Mouse (Mus musculus) gastrocnemius, postnatal 14 days (tissue): ENCODE results near the gene 4930442H23Rik. TPM values are rescaled to one million over a fixed set of nuclear protein-coding genes. Genes with fewer than 3 reads are reported as not detected.
"Not testable (repeated sequence)": the region's sequence is repeated elsewhere in the genome, so short reads cannot be mapped to it uniquely, and the experiment has no call there.

Experiments used
- DNase-seq: peaks from one replicate; pipeline ENCODE4 v3.0.0; 2021; ENCODE audit warnings: mixed read lengths
- intact Hi-C: fragments of 180-260 bp; cut with DNase I; formaldehyde crosslinking; loops from one replicate; pipeline ENCODE4 v1.15.1; 2025; ENCODE audit warnings: low total_unique reads
- total RNA-seq, 2 experiments: library from RNA; stranded (reverse); gene quantifications; 2 replicates each; pipeline ENCODE4 v1.2.3; 2021

Gene 4930442H23Rik
- total RNA-seq, 2 experiments from 2014 or later = not detected

DNA sequence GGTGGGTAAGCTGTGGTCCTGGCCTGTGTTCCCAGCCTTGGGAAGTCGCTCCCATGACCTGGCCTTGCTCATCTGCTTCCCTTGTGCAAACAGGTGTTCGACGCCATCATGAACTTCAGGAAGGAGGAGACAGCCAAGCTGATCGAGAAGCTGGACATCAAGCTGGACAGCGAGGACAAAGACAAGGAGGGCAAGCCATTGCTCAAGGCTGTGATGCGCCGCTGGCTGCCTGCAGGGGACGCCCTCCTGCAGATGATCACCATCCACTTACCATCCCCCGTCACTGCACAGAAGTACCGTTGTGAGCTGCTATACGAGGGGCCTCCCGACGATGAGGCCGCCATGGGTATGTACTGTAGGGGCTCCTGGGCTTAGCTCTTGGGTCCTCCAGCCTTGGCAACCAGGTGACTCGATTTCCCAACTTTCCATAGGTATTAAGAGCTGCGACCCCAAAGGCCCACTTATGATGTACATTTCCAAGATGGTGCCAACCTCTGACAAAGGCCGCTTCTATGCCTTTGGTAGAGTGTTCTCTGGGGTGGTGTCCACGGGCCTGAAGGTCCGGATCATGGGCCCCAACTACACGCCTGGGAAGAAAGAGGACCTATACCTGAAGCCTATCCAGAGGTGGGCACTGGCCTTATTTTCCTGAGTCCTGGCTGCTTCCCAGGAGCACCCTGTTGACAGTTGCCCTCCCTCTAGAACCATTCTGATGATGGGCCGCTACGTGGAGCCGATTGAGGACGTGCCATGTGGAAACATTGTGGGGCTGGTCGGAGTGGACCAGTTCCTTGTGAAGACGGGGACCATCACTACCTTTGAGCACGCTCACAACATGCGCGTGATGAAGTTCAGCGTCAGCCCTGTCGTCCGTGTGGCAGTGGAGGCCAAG lies 4.0 kb downstream of the 4930442H23Rik start:
- intact Hi-C loops = no loop called here
- no peak for DNase-seq

DNA sequence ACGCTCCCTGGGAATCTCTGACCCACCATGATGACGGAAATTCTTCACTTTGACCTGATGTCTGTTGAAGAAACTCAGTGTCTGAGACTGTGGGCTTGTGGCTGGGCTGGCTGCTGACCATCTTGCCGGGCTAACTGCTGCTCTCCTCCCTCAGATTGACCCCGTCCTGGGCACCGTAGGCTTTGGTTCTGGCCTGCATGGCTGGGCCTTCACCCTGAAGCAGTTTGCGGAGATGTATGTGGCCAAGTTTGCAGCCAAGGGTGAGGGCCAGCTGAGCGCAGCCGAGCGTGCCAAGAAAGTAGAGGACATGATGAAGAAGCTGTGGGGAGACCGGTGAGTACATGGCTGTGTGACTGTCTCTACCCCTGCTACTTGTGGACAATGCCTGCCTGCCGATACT lies 4.7 kb downstream of the 4930442H23Rik start:
- intact Hi-C loops = no loop called here
- DNase-seq = no peak

DNA sequence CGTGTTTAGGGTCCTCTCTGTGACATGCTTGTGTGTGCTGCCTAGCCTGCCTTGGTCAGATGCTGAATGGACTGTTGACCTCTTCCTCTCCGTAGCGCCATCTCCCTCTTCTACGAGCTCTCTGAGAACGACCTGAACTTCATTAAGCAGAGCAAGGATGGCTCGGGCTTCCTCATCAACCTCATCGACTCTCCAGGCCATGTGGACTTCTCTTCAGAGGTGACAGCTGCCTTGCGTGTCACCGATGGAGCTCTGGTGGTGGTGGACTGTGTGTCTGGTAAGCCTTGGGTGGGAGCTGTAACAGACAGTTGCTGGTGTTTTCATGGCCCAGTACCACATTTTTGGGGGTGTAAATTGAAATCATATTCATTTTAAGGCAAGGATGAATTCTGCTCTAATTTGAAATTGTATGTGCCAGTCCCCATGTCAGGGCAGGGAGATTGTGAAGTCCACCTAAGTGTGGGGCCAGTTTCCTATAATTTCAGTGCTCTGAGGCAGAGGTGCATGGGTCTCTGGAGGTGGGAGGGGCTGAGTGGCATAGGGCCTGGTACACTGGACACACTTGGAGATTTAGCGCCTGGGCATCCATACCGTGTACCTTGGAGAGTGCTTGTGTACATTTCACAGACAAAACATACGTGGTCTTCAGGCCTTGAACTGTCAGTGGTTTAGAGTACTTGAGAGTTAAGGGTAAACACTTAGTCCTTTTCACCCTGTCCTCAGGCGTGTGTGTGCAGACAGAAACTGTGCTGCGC lies 5.5 kb downstream of the 4930442H23Rik start:
- intact Hi-C loops = no loop called here
- DNase-seq = no peak

DNA sequence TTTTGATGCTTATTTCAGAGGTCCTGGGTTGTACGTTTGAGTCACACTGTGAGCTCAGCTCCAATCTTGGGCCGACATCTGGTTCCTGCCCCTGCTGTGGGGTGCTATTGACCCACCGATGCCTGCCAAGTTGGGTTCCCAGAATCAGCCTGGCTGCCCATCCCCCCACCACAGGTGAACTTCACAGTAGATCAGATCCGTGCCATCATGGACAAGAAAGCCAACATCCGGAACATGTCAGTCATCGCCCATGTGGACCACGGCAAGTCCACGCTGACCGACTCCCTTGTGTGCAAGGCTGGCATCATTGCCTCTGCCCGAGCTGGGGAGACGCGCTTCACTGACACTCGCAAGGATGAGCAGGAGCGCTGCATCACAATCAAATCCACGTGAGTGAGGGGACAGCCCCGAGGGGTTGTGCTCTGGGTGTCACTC lies 6.1 kb downstream of the 4930442H23Rik start:
- intact Hi-C loops = no loop called here

DNA sequence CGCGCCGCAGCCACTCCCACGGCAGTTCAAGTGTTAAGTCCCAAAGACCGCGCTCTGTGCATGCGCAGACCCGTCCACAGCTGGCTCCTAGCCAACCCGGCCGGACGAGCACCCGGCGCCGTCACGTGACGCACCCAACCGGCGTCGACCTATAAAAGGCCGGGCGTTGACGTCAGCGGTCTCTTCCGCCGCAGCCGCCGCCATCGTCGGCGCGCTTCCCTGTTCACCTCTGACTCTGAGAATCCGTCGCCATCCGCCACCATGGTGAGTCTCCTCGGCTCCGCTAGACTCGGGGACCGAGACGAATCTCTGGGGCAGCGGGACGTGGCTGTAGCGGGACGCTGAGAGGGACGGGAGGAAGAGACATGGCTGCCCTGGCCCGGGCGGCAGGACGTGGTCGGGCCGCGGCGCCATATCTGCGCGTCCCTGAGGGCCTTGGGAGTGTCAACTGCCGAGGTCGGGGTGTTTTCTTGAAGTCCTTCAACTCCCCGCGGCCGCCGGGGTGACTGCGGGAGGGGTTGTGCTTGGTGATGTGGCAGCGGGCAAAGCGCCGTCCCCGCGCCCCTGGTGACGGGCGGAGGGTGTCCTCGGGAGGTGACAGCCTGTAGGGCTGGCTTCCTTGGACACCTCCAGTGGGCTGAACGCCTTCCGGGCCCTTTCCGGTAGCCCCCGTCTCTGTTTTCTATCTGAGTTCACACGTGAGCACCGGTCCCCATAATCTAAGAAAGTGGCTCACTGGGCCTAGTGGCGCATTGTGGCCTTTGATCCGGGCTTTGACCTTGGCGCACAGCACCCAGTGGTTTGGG lies 7.0 kb downstream of the 4930442H23Rik start, which contains the start of gene Eef2:
Gene Eef2, plus strand, starts transcription at position 166 of the 806 bp plus-strand sequence.
- intact Hi-C loops = no loop called here

More for the DNA sequence above, 6.1 kb downstream of the 4930442H23Rik start:
- DNase-seq = no peak

DNA sequence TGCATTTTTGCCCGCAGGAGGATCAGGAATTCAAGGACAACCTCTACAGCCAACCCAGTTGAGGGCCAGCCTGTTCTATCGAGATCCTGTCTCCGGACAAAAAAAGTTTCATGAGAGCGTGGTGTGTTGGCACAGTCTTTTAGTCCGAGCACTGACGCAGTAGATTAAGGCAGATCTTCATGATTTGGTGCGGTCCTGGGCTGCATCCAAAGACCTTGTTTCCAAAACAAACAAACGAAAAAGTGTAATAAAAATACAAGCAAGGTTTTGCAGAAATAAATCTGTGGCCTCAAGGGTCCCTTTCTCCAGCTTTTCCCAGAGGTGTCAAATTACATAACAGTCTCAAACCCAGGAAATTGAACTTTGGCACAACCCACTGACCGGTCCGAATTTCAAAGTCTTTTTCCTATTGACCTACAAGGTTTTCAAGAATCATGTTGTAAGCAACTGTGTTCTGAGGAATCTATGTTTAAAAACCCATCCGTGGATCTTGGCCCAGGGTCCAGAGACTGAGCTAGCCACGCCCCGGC lies 7.6 kb downstream of the 4930442H23Rik start:
- intact Hi-C loops = no loop called here

More for the DNA sequence above, 7.0 kb downstream of the 4930442H23Rik start, which contains the start of gene Eef2:
- DNase-seq = peak; percentile 100

DNA sequence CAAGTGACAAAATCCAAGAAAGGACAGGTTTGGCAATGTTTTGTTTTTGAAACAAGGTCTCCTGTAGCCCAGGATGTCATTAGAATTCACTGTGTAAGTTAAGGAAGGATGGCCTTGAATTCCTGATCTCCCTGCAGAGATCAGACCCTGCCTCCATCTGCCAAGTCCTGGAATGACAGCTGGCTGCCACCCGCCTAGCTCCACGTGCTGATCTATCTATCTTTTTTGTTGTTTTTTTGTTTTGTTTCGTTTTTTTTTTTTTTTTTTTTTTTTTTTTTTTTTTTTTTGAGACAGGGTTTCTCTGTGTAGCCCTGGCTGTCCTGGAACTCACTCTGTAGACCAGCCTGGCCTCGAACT lies 8.3 kb downstream of the 4930442H23Rik start:
- intact Hi-C loops, DNase-seq: not testable (repeated sequence)

More for the DNA sequence above, 7.6 kb downstream of the 4930442H23Rik start:
- DNase-seq = peak; percentile 61

DNA sequence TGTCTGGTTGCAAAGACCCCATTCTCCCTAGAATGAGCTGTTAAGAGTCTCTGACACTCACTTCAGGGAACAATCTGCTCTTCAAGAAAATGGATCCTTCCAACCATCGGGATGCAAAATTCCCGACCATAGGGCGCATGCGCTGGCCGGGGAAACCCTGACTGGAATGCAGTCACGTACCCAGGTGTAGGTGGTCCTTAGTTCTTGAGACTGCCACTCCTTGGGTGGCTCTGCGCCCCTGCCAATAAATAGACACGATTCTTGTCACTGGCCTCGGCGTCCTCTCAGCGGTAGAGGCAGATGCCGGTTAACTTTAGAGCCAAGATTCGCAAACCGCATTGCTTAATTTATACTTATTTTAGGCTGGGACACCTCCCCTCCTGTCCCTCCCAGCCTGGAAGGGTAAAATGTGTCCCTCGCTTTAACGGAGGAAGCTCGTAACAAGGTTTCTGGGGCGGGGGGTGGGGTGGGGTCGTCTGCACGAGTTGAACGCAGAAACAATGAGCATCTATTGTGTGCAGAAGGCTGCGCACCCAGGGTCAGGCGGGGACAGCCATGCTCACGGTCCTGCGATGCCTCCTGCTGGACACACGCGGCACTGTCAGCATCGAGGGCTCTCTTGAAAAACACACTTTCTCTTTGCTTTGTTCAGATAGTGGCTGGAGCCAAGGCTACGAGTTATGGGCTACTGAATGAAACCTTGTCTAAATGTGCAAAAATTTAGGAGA lies 8.9 kb downstream of the 4930442H23Rik start:
- intact Hi-C loops = no loop called here
- peak; percentile 89 for DNase-seq

DNA sequence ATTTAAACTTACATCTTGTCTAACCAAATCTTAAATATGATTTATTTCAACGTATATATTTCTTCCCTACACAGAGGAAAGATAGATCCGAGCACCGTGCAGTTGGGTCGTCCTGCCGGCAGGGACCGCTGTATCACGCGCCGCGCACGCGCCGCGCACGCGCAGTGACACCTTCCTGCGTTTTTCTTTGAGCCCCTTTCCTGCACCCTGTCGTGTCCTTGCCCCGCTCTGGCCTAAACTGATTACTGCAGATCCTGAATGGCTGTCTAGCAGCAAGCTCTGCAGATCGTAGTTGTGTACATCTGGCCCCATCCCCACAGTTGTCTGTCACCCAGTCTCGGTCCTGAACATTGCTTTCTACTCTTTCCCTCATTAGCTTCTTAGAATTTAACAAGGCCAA lies 10.5 kb downstream of the 4930442H23Rik start:
- intact Hi-C loops = no loop called here
- DNase-seq = peak; percentile 83

DNA sequence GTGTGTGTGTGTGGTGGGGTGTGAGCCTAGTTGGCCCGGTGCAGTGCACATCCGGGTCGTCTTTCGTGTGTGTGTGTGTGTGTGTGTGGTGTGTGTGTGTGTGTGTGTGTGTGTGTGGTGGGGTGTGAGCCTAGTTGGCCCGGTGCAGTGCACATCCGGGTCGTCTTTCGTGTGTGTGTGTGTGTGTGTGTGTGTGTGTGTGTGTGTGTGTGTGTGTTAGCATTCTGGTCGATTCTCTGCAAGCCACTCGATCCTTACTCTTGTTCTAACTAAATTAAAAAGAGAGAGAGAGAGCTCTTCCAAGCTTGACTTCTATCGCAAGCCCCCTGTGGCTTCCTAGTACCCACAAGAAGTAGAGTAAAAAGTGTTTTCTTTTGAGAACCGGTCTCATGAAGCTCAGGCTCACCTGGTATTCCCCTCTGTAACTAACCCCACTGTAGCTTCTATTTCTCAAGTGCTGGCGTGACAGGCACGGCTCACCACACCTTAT lies 14.2 kb downstream of the 4930442H23Rik start:
- DNase-seq, intact Hi-C loops: not testable (repeated sequence)

DNA sequence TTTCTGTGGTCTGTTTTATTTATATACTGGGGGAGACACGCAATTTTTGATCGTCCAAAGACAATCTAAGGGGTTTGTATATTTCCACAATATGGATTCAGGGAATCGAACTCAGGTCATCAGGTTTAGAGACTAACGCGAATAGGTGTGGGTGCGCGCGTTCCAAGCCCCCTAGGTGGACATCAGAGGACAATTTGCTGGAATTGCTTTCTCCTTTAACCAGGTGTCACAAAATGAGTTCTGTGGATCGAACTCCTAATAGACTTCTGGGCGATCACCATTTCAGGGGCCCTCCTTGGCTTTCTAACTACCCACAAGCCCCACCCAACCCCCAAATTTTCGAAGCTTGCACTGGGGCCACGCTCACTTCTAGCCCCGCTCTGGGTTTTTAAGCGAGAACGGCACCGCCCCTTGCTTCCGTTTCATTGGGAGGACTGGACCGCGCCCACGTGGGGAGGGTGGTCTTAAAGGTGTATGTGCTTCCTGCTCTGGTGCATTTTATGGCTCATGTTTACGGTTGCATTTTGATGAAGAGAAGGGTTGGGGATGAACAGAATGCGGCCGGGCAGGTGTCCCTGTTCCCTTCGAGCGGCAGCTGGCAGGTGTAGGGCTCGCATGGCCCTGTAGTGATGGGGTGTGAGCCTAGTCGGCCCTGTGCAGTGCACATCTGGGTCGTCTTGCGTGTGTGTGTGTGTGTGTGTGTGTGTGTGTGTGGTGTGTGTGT lies 15.0 kb downstream of the 4930442H23Rik start:
- peak; percentile 88 for DNase-seq
- intact Hi-C loops = no loop called here

DNA sequence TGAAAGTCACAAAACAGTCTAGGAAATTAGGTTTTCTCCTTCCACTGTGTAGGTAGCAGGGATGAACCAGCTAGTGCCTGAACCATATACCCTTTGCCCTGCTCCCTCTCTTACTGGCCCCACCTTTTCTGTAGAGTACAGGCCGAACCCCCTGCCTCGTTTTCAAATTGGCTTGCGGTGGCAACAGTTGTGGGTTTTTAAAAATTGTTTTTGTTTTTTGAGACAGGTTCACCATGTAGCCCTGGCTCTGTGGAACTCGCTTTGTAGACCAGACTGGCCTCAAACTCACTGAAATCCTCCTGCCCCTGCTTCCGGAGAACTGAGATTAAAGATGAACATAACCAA lies 15.6 kb downstream of the 4930442H23Rik start:
- intact Hi-C loops = no loop called here
- no peak for DNase-seq

DNA sequence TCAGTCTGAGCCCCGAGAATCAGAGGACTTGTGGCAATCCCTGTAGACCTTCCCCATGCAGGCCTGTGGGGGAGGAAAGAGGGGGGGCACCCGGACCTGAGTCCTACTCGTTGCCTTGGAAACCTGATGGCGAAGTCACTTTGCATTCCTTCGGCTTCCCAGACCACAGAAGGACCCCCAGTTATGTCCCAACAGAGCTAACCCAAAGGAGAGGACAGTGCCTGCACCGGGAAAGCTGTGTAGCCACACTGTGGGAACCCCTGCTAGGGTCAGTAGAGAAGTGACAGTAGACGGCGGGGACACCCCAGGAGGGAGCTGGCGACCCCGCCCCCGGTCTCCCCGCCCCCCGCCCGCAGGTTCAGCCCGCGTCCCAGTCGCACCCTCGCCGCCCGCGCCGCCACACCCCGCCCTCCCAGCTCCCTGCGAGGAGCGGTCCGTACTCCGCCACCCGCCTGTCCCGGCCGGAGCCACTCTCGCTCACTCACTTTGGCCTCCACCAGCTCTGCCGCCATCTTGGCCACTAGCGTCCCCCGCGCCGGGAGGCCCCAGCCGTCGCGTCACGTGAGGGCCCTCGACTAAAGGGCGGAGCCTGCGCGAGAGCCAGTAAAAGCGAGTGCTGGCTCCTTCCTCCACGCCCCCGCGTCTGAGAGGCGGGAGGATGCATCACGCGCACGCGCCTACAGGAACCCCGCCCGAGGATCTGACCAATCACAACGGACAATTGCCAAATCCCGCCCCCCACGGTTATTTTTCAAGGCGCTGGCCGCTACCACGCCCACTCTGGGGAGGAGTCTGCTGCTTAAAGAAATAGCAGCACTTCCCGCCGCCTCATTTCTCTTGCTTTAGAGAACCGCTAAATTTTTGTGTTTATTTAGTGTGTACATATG lies 16.2 kb downstream of the 4930442H23Rik start, which contains the start of gene Pias4:
Gene Pias4, minus strand, starts transcription at position 724 of the 887 bp plus-strand sequence.
- DNase-seq = peak; percentile 100
- intact Hi-C loops = no loop called here

DNA sequence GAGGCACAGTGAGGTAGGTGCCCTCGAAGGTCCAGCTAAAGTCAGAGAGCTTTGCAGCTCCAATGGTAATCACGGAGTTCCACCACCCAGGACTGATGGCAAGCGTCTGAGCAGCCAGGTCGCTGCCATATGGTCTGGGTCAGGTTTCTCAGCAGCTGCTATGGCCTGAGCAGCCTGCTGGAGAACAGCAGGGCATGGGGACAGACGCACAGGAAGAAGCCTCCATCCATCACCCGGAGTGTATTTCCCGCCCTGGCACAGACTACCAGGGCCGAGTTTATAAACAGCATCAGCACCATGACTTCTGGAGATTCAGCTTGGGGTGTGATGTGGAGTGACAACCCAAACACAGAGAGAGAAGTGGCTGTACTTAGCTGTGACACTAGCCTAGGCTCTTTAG lies 18.5 kb downstream of the 4930442H23Rik start:
- DNase-seq = no peak
- intact Hi-C loops = no loop called here

DNA sequence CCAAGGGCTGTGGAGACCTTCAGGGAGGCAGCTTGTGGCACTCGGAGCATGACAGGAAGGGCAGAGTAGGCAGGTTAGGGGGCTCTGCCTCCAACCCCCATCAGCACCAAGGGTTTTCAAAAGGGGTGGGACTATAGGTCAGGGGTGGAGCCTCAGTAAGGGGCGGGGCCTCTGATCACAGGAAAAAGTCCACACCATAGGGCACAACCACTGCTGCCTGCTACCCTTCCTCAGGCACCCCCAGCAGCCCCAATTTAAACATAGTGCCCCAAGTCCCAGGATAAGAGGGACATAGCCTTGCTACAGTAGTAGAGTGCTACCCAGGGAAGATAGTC lies 21.4 kb downstream of the 4930442H23Rik start:
- intact Hi-C loops = loop anchor here (5.0 kb wide), 1 partner anchor 155 kb away; no protein-coding TSS in a partner anchor

DNA sequence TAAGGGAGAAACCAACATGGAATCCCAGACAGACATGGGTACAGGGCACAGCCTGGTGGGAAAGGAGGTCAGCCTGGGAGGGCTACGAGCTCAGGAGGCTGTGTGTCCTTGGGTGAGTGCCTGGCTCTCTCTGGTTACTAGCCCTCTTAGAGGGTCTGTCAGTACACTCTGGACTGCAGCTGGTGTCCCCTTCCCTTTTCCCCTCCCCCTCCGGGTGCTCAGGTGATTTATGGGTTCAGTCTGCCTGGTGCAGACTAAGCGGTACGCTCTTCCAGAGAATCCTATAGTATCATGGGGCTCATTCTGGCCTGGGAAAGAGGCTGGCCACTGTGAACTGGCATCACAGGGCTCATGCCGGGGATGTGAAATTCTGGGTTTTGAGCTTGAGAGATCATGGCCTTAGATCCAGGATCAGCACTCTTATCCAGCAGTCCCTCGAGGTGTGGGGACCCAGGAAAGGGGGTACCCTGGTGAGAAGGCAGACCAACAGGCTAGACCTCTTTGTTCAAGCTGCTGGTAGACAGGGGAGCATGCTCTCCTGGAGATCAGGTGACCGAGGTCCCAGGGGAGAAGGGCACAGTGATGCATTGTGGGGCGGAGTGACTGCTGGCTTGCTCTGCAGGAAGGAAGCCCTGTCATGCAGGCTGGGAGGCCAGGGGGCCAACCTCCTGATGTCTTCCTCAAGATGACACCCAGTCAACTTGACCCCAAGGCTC lies 21.9 kb downstream of the 4930442H23Rik start:
- intact Hi-C loops = loop anchor here (5.0 kb wide), 1 partner anchor 154 kb away; no protein-coding TSS in a partner anchor
- DNase-seq = no peak

More for the DNA sequence above, 21.4 kb downstream of the 4930442H23Rik start:
- no peak for DNase-seq
